Mouse (Mus musculus) cerebellum, adult (tissue): ENCODE measurements around the gene Ddx6.
A peak's percentile ranks its signal among the peaks of the same experiment; 100 is the strongest.
"Not testable (repeated sequence)": the region's sequence is repeated elsewhere in the genome, so short reads cannot be mapped to it uniquely, and the experiment has no call there.

Source experiments
- ATAC-seq: cut with Nextera tagmentation; 2 replicates; pipeline ENCODE4 v1.9.2; 2017; ENCODE audit warnings: mild to moderate bottlenecking, moderate library complexity, mixed read lengths; ENCODE audit not compliant: insufficient number of reproducible peaks, low FRiP score, low TSS enrichment

Gene Ddx6

DNA sequence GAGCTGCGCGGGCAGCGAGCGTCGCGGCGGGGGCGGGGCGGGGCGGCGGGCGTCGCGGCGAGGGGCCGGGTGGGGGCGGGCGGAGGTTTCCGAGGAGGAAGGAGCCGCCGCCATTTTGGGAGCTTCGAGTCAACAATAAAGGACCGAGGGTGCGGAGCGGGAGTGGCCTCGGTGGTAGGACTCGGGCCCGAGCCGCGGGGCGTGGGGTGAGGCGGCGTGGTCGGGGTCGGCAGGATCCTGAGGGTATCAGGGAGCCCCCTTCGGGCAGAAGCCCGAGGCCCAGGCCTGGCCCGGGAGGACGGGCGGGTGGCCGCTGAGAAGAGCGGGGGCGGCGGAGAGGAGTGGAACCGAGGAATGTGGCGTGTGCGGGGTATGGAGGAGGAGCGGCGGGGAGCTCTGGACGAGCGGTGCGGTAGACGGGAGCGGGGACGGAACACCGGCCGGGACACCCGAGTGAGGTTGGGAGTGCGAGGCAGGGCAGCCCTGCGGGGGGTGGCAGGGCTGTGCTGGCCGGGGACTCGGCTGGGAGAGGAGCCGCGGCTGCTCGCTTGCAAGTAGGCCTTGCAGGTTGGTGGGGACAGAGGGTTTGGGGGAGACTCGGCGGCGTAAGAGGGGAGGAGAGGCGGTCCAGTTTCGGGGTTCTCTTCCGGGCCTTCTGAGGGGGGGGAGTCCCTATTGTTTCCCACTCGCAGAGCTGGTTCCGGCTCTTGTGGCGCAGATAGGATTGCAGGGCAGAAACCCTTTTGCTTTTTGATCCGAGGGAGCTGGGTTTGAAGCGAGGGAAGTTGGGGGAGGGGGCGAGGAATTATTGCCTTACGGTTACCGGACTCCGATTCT, at the start of gene Ddx6:
Gene Ddx6 (plus strand): TSS at position 114 of the 837 bp plus-strand sequence.
- peak; percentile 73 for ATAC-seq

GRCm38 (mm10) chr9:44561597-44561996, 43.1 kb upstream of the Ddx6 start, which contains the start of gene Cxcr5:
Gene Cxcr5, minus strand, starts transcription at chr9:44561877.
- ATAC-seq = no peak

DNA sequence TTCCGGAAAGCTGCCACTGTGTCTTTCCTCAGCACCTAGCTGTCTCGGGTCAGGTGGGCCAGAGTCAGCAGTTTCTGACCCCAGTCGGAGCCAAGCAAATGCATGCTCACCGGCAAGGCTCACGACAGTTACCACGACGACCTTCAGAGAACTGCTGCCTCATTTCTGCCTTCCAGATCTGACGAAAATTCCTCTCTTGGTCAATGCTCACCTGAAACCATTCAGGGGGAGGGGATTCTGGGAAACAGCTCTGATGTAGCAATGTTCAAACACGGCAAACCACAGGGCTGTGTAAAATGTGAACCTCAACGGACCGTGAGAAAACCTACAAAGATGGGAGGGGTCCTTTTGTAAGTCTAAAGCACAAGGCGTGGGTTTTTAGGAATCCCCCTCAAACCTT, 41.8 kb upstream of the Ddx6 start:
- no peak for ATAC-seq

- ATAC-seq = no peak
Observed at GRCm38 (mm10) chr9:44565367-44565766, 39.3 kb upstream of the Ddx6 start.

DNA sequence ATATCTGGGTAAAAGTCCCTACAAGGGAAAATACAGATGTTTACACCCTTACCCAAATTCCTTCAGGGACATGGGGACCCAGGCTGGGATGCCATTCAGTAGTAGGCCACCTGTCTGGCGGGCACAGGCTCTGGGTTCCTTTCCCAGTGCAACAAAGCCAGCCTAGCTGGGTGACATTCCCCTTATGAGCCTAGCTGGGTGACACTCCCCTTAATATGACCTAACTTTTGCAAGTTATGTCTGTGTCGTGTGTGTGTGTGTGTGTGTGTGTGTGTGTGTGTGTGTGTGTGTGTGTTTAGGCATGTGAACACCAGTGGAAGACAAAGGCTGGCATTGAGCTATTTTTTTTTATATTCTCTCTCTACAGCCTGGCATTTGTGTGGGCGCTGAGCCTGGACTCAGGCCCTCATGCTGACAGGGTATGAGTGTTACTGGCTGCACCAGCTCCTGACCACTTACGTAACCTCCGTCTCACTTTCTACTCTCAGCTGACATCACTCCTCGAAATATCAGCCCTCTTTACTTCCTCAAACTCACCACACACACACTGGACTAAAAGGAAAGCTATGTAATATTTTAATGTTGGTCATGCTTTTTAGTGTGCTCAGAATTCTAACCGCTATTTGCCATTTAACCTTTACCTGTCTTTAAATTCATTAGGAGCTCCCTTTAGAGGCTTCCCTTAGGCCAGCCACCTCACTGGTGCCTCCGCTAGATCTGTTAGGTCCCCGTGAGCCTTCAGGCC, 37.2 kb upstream of the Ddx6 start:
- peak; percentile 66; the same call in 1 of the 2 replicates for ATAC-seq

GRCm38 (mm10) chr9:44568083-44568455, 36.6 kb upstream of the Ddx6 start:
- ATAC-seq = no peak

- no peak for ATAC-seq
Observed at GRCm38 (mm10) chr9:44570939-44571382, 33.7 kb upstream of the Ddx6 start.

- no peak for ATAC-seq
Observed at GRCm38 (mm10) chr9:44573306-44573705, 31.4 kb upstream of the Ddx6 start.

- no peak for ATAC-seq
Observed at GRCm38 (mm10) chr9:44575095-44575494, 29.6 kb upstream of the Ddx6 start.

DNA sequence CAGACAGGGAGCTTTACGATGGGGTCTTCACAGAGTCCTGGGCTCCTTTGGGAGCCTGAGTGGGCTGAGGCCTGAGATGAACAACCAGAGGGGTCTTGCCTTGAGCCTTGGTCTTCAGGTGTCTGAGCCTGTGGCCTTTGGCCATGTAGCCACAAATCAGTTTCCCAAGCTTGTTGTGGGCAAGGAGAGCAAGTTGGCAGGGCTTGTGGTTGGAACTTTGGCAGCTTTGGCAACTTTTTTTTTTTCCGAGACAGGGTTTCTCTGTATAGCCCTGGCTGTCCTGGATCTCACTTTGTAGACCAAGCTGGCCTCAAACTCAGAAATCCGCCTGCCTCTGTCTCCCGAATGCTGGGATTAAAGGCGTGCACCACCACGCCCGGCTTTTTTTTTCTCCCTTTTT, 28.6 kb upstream of the Ddx6 start:
- ATAC-seq = not testable (repeated sequence)

- no peak for ATAC-seq
Observed at GRCm38 (mm10) chr9:44579392-44579791, 25.3 kb upstream of the Ddx6 start.

DNA sequence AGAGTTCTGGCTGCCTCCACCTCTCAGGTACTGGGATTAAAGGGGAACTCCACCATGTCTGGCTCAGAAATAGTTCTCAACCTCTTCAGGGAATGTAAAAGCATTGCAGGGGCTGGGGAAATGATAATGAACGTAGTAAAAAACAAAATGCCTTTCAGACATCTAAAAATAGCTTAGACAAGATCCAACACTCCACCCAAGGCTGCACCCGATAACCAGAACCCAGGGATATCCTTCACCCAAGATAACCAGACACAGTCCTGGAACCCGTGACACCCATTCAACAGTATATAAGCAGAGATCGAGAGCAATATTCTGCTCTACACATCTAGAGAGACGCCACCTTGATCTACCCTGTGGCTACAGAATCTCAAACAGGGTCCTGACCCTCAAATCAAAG, 24.6 kb upstream of the Ddx6 start:
- no peak for ATAC-seq

DNA sequence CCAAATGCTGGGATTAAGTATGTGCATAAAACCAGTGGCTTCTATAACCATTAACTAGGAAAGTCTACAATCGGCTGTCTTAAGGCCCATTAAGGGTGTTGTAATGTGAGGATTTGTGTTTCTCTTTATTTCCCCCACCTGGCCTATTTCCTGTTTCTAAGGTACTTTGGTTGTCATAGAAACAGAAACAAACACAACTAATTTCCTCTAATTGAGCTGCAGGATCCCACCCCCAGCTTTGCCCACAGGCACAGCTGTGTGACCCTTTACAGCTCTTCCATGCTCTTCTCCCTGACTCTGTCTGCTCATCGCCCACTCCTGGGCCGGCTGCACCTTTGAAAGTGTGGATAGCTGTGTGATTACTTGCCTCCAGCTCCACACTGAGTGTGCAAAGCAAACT, 23.3 kb upstream of the Ddx6 start:
- no peak for ATAC-seq

- ATAC-seq = no peak
Observed at GRCm38 (mm10) chr9:44582390-44582789, 22.3 kb upstream of the Ddx6 start.

GRCm38 (mm10) chr9:44586640-44587261, 17.9 kb upstream of the Ddx6 start:
- ATAC-seq = no peak

- no peak for ATAC-seq
Observed at GRCm38 (mm10) chr9:44587262-44588160, 17.2 kb upstream of the Ddx6 start.

GRCm38 (mm10) chr9:44588605-44589004, 16.1 kb upstream of the Ddx6 start:
- ATAC-seq = no peak

DNA sequence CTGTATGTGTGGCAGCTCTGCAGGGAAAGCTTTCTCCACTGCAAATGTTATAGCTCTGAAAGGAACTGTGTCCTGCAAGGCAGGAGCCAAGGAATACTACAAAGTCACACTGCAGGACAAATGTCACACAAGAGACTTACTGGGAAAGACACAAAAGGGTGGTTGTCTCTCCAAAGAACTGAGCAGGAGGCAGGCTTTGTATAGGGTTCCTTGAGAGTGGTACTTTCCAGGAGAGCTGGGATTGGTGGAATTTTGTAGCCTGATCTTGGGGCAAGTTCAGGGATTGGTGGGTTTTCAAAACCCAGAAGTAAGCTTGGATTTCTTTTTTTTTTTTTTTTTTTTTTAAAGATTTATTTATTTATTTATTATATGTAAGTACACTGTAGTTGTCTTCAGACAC, 15.6 kb upstream of the Ddx6 start:
- ATAC-seq = no peak

GRCm38 (mm10) chr9:44590969-44591368, 13.7 kb upstream of the Ddx6 start:
- peak; percentile 80; the same call in 1 of the 2 replicates for ATAC-seq

GRCm38 (mm10) chr9:44591595-44592188, 13.0 kb upstream of the Ddx6 start:
- ATAC-seq = no peak
